Mouse (Mus musculus): ENCODE data around the gene Grhpr.
"Not testable (repeated sequence)": the region's sequence is repeated elsewhere in the genome, so short reads cannot be mapped to it uniquely, and the experiment has no call there.

Gene Grhpr

DNA sequence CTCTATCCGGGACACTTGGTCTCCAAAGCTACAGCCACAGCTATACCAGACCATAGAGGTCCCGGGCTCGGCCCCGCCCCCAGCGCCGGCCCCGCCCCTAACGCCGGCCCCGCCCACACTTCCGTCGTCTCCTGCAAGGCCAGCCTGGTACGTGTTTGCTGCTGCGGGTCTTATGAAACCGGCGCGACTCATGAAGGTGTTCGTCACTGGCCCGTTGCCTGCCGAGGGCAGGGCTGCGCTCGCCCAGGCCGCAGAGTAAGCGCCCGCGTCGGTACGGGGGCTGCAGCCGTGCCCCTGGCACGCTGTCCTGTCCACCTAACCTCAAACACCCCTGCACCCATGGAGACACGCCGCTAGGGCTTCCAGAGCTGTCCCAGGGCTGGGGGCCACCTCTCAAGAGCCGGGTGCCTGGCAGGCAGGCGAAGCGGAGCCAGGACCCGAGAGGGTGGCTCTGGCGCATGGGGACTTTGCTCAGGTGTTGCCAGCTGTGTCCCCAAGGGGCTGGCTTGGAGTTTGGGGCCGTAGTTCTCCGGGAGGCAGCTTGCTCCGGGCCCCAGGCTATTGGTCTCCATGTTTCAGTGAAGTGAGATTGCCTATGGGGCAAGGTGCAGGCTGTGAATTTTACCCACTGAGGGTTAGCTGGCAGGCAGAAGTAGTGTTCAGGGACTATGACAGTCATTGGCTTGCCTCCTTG lies at the start of gene Grhpr:
Gene Grhpr, plus strand, starts transcription at position 116 of the 694 bp plus-strand sequence.
- peak; percentile 82 for DNase-seq

DNA sequence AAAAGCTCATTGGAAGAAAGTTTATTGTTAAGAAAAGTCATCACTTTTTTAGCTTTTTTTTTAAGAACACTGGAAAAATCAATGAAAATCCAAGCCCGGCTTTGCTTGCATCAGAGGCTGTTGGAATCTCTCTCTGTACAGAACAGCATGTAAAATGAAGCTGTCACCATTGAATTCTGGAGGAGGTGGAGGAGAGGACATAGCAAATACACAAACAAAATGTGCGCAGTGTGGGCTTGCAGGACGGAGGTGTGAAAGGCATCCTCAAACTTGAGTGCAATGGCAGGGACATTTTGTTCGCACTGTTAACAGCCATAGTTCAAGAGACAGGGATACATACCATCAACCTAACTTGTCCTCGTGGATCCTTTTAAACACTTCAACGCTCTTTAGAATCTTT lies 49.5 kb upstream of the Grhpr start:
- no peak for DNase-seq

DNA sequence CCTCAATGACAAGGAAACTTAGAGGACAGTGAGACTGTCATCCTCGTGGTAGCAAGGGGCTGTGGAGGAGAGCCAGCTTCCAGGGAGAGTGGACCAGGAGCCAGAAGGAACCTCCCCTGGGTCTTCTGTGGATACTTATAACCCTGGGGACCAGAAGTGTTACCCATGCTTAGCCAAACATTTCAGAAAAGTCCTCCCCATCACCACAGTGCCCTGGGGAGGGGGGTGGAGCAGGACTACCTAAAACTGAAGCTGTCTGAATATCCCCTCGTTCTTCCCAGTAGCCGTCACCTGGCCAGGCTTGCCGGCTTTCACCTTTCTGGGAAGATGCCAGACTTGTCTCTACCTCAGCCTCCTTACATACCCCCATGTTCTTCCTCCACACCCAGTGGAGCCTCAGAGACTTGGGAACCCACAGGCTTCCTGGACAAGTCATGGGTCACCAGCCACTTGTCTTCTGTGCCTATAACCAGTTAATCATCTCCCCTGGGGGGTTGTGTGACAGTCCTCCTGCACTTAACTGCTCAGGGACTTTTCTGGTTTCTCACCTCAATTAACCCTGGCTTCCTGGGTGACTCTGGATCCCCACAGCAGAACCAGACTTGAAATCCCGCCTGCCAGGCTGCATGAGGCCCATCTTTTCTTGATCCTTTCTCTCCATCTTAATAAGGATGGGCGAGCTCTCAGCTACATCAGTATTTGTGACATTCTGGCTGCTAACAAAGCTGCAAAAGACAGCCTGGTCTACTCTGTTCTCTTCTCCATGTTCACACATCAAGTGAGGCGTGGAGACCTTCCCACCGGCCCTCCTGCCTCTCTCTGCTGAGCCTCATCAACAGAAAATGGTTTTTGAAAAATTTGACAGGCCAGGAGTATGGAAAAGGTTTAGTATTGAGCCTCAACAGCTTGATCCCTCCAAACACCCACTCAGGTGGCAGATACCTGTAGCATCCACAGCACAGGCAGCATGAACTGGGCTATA lies 42.5 kb upstream of the Grhpr start:
- DNase-seq: no peak

DNA sequence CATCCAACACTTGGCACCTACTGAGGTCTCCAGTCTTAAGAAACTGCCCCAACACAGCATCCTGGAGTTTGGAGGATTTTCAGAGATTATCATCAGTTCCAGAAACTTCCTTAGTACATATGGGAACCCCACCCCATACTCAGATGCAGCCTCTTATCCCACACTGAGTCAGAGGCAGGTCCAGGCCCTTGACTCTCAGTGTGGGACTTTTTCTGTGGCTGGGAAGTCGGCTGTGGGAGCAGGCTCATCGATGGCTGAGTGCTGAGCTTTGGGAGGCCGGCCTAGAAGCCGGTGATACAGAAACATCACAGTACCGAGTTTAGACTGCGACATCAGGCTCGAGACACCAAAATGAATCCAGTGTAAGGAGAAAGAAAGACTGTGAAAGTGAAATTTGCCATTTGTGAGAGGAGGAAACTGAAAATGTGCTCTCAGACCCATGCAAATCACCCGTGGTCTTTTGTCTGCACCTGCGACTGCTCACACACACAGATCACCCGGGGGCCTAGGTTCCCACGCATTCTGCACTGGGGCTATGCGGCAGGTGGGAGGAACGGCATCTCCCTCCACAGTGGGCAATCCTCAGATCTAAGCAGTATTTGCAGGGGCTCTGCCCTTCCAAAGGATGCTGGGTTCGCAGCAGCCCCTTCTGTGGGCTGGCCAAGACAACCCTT lies 41.5 kb upstream of the Grhpr start:
- no peak for DNase-seq

DNA sequence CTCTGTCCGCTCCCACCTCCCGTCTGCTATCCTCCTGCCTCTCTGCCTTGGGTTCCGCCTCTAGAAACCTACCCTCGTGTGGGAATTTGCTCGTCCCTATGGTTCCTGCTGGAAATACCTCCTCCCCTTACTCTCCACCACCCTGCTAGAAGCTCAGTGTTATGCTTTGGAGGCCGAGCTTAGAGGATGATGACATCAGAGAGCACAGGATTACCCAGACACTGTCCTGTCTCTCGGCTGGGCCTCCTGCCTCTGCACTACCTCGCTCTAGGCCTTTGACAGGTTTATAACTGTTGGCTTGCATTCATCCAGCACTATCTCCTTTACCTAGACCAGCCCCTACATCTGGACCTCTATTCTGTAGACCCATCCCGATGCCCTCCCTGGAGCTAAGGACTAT lies 40.9 kb upstream of the Grhpr start:
- DNase-seq: no peak

DNA sequence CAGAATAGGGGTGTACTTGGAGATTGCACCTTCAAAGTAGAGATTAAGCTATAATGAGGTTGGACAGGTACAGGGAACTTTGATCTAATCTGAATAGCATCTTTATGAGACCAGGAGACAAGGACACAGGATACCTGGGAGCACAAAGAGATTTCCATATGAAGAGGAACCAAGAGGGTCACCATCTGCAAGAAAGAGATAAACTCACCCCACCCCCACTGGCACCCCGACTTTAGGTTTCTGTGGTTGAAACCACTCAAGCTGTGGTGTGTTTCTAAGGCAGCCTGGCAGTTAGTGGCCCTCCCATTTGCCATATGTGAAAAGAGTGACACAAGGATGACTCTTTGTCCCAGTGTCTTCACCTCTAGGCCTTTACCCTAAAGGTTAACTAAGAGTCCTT lies 39.0 kb upstream of the Grhpr start:
- no peak for DNase-seq

DNA sequence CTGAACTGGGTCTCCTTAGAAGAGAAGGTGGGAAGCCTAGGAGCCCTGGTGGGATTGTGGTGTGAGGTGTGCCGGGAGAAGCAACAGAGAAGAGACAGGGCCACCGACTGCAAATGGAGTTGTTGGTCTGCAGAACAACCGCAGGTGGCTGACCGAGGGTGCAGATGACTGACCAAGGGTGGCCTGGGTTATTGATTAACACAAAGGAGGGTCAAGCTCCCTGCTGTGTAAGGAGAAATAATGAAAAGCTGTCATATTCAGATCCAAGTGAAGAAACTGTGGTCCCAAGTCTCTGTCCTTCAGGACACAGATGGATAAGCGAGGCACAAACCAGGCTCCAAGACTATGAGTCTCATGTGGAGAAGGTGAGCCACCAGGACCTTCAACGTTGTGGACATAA lies 37.7 kb upstream of the Grhpr start:
- DNase-seq: no peak

DNA sequence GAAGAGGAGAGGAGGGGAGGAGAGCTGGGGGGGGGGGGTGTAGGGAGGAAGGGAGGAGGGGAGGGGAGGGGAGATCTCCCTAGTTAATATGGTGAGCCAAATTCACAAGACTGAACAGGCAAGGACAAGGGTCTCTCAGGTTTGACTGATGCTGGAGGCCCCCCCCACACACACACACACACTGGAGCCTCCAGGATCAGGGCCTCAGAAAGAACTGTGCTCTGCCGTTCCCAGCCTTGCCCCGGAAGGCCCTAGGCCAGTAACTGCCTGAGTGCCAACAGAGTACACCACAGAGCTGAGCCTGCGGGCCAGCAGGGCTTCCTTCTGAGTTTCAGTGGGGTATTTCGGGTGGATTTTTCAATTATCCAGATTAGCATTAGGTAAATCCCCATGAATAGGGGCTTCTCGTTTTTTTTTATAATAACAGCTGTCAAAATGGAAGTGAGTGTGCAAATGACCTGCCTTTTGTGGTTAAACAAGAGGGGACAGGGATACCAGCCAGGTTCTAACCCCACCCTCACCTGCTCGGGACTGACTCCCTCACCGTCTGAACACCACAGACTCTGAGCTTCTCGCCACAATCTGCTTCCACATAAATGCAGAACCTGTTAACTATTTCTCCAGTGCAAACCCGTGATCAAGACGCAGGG lies 36.6 kb upstream of the Grhpr start:
- no peak for DNase-seq

DNA sequence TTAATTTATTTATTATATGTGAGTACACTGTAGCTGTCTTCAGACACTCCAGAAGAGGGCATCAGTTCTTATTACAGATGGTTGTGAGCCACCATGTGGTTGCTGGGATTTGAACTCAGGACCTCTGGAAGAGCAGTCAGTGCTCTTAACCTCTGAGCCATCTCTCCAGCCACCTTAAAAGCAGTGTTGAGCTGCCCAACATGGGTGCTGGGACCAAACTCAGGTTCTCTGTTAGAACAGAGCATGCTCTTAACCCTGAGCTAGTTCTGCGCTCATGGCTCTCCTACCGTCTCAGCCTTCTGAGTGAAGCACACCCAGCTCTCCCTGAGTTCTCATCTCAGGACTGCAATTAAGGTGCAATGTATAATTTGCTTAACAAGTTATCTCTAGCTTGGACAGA lies 35.1 kb upstream of the Grhpr start:
- not testable (repeated sequence) for DNase-seq

DNA sequence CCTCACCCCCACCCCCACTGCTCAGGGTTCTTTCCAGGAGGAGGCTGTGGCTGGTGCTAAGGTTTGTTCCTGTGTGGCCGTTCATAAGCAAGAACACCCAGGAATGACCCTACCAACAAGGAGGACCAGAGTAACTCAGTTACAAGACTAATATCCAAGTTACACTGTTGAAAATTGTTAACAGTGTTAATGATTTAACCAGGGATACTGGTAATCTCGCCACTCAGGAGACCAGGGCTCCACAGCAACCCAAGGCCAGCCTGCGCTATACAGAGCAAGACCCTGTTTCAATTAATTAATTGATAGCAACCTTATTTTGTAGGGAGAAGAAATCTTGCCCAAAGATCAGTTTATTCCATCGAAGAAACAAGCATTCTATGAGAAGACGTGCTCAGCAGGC lies 33.7 kb upstream of the Grhpr start:
- DNase-seq: no peak

DNA sequence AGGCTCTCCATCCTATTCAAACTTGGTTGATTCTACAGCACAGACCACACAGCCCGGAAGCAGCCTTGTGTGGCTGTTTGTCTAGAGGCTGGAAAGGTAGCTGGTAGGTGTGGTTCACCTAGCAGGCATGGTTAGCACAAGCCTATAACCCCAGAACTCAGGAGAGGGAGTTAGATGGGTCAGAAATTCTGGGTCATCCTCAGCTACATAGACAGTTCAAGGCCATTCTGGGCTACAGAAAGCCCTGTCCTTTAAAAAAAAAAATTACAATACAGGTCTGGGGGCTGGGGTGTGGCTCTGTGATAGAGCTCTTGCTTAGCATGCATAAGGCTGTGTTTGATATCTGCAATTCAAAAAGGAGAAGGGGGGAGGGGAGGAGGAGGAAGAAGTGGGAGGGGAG lies 32.9 kb upstream of the Grhpr start:
- DNase-seq: no peak

DNA sequence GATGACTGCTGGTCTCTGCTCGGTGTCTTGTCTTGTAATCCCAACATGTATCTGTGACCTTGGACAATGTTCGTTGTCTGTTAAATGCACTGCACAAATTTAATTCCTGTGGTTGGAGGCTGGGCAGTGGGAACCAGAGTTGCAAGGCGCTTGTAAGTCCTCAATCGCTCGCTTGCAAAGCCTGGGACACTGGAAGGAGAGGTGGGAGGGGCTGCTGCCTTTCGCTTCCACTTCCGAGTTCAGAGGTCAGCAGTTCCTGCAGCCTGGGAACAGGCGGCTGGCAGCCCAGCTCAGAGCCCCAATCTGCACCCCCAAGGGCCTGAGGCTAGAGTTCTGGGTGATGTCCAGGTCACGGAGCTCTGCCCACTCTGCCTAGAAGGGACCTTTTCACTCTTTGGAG lies 28.2 kb upstream of the Grhpr start:
- no peak for DNase-seq

DNA sequence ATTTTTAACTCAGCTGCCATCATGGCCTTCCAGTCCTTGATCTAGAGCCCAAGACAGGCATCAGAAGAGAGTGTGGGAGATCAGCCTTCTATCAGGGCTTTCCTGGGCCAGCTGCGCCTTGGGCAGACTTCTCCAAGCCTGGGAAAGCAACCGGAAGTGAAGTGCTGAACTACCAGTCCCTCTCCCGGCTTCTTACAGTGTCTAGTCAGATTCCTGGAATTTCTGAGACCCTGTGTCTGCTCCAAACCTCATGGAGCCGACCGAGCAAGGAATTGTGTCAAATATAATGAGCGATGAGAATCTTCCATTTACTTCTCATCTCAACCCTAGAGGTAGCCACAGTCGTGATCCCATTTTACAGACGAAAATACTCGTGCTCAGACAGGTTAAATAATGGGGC lies 22.4 kb upstream of the Grhpr start:
- no peak for DNase-seq

DNA sequence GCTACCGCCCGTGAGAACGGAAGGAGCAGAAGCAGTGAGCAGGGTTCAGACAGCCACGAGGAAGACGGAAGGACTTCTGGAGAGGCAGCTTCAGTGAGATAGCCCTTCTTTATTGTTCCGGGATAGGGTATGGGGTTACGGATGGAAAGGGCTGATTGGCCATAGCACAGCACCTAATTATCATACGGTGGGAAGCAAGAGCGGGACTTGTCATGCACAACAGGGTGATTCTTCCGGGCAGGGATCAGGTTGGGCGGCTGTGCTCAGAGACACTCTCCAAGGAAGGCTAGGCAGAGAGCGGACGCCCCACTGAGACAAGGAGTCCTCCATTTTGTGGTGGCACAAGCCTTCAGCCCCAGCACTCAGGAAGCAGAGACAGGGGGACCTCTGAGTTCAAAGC lies 22.0 kb upstream of the Grhpr start:
- DNase-seq: no peak

DNA sequence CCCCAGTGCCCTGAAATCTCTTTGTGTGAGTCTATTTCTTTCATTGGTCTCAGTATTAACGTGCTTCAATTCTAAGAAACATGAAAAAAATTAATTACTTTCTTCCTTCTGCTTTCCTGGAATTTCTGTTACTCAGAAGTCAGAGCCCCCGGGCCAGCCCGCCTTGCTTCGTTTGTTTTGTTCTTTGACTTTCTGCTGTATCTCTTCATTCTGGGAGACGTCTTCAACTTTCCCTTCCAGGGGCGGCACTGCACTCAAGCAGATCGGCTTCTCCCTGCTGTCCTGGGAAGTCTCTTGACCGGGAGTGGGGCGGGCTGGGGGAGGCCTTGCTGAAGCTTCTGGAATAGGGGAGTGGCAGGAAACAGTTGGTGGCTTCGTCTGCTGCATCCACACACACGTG lies 18.0 kb upstream of the Grhpr start:
- DNase-seq: no peak

DNA sequence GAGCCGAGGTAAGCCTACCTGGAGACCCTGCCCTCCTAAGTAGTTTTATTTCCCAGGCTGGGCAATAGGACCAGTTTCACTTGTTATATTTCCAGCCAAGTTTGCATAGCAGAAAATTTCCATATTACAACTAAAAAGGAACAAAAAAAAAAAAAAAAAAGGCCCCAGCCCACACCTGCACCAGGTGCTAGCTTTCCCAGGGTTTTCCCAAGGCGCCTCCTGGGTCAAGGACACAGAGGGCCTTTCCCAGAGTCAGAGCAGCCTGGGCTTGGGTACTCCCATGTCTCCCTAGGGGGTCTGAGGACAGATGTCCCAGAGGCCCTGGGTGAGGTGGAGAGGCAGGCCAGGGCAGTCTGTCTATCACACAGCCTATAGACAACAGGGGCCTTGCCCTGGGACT lies 16.0 kb upstream of the Grhpr start:
- DNase-seq: no peak

DNA sequence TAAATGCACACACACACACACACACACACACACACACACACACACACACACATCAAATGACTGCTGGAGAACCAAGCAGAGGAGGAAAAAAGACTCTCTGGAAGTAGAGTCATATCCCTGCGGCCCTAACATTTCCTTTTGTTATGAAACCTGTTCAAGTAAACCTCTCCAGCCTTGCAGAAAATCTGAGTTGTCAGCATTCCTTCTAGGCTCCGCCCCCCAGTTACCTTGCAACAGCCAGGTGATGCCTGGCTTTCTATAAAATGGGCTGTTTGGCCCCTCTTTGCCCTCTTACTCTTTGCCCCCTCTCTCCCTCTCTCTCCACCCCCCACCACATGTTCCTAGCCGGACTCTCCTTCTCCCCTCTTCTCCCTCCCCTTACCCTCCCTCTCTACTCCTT lies 15.5 kb upstream of the Grhpr start:
- DNase-seq: no peak

DNA sequence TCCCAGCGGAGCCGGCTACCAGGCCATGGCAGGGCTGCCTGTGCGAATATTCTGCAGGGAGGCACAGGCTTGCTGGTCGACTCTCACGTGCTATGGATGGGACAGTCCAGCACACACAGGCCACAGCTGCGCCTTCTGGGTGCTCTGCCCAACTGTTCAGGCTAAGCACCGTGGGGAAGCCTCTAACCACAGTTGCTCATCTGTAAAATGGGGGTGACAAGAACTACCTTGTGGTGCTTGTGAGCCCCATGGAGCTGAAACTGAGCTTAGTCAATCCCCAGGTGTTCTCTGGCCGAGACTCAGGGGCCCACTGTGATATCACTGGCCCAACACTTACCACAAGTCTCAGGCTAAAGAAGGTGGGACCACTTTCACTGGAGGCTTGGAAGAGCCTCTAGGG lies 13.8 kb upstream of the Grhpr start:
- no peak for DNase-seq

DNA sequence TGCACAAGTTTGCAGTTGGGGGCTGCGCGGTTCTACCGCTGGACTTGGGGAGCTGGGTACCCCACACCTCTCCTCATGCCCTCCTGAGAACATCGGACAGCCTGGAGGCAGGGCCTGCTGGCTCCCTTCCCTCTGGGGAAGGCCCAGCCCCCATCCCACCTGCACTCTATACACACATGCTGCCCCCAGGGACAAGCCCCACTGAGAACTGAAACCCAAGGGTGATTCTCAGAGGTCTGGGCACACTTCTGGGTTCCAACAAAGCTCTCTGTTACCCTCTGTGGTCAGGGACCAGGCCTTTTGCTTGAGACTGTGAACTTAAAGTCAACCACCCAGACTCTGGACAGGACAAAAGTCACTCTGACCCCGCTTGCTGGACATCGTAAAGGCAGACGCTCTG lies 11.1 kb upstream of the Grhpr start:
- DNase-seq: no peak

DNA sequence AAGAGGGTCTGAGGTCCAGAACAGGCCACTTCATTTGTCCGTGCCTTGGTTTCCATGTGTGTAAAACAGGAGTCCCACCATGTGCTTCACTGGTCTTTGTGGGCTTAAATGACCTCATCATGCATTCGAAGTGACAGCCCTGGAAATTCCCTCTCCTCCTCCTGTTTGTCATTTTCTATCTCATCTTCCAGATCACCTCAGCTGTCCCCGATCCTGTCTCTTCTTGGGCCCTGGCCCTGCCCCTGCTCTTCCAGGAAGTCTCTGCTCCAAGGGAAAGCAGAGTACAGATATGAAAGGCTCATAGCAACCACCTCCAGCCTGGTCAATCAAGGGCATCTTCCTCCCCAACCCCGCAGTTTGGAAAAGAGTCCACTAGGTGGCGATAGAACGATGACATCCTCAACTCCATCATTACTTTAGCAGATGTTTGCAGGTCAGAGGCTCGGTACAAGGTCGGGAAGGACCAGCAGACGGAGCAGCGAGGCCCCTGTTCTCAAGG lies 10.5 kb upstream of the Grhpr start:
- DNase-seq: no peak

DNA sequence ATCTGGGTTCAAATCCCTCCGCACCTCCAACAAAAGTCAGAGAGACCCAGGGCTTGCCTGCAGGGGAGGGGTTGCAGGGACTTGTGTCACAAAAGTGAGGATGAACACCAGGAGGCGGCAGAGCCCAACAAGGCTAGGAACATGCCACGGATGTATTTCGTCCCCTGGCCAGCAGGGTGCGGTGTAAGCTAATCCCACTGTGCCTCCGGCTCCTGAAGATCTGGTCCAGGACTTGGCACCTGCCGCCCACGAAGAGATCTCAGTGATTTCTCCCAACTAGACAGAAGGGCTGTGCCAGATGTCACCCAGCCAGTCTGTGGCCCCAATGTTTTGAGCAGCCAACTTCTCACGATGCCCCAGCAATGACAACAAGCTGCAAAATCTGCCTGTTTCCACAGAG lies 7.7 kb upstream of the Grhpr start:
- DNase-seq: peak; percentile 90

DNA sequence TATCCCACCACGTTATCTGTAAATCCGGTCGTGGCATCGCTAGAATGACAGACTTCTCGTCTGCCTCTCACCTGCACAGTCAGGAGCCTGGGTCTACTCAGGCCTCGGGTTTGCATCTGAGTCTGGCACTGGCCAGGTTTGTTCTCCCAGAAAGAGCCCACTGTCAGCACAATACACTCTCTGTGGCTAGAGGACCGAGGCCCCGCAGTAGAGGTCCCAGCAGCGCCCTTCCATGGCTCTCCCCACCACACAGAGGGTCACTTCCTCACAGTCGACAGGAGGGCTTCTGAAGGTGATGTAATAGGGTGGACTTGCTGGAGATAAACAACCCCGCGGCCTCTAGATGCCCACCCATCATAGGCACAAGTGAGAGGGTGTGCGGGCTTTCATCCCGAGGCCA lies 7.3 kb upstream of the Grhpr start:
- no peak for DNase-seq

DNA sequence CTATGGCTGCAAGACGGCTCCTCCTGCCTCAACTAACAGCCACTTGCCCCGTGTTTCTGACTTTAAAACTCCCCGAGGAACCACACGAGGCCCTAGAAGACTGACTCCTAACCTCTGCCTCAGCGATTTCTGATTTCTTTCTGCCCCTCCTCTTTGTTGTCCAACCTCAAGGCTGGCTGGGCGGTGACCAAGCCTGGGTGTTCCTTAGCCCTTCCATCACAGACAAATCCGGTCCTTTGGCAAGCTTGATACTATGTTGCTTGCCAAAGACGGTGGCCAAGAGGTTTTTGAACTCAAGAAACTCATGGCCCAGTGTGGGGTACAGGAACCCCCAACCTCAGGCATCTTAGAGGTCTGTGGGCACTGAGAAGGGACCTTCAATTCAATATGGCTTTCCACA lies 6.9 kb upstream of the Grhpr start:
- no peak for DNase-seq

Measured in cerebellum, adult 11-12 months (tissue).